Mouse (Mus musculus) forebrain, embryonic 16.5 days (tissue): Measurements from ENCODE around the gene Samm50. TPM values are rescaled to one million over a fixed set of nuclear protein-coding genes. Genes with fewer than 3 reads are reported as not detected.

Source experiments
- ATAC-seq: fragments of 200-750 bp; cut with Nextera tagmentation; 2 replicates; pipeline ENCODE4 v1.8.0; 2017; ENCODE audit warnings: mild to moderate bottlenecking, moderate library complexity
- H3K27ac ChIP-seq: fragments of 300-500 bp; sonication (generic); 2 replicates; pipeline ENCODE4 v1.5.1; 2014; ENCODE audit warnings: low read length, control low read depth
- H3K27me3 ChIP-seq: fragments of 300-500 bp; sonication (generic); replicated peaks from 2 replicates; pipeline ENCODE4 v1.6.1; 2014; ENCODE audit warnings: low read length; ENCODE audit not compliant: control insufficient read depth, insufficient read depth
- H3K36me3 ChIP-seq: fragments of 300-500 bp; sonication (generic); 2 replicates; pipeline ENCODE4 v1.6.1; 2014; ENCODE audit not compliant: control insufficient read depth, insufficient read depth
- H3K4me1 ChIP-seq: fragments of 300-500 bp; sonication (generic); replicated peaks from 2 replicates; pipeline ENCODE4 v1.6.1; 2014; ENCODE audit warnings: low read length; ENCODE audit not compliant: control insufficient read depth, insufficient read depth
- H3K4me2 ChIP-seq: fragments of 300-500 bp; sonication (generic); 2 replicates; pipeline ENCODE4 v1.6.1; 2014; ENCODE audit warnings: mild to moderate bottlenecking, low read length, control low read depth
- H3K4me3 ChIP-seq: fragments of 300-500 bp; sonication (generic); replicated peaks from 2 replicates; pipeline ENCODE4 v1.5.1; 2014; ENCODE audit warnings: mild to moderate bottlenecking, low read length, control low read depth
- H3K9ac ChIP-seq: fragments of 300-500 bp; sonication (generic); replicated peaks from 2 replicates; pipeline ENCODE4 v1.6.1; 2014; ENCODE audit warnings: low read depth, low read length, control low read depth
- H3K9me3 ChIP-seq: fragments of 300-500 bp; sonication (generic); 2 replicates; pipeline ENCODE4 v1.6.1; 2016; ENCODE audit warnings: low read length; ENCODE audit not compliant: control insufficient read depth
- WGBS: fragments of 180-500 bp; shearing (Covaris S2); extraction: QIAGEN DNeasy Blood & Tissue Kit; methylation state at CpG from one replicate; pipeline ENCODE4 v1.1.7; 2014; 5-methylcytosine and 5-hydroxymethylcytosine counted together
- polyA plus RNA-seq: library from polyadenylated mRNA; unstranded; fragments of >200 nt; fragmentation: Nextera tagmentation; extraction: Ambion mirVana; gene quantifications from 2 replicates; pipeline ENCODE4 v1.2.1, GENCODE M21; 2015

Gene Samm50
- polyA plus RNA-seq, 1 experiment from 2014 or later, result 91.8 TPM

DNA sequence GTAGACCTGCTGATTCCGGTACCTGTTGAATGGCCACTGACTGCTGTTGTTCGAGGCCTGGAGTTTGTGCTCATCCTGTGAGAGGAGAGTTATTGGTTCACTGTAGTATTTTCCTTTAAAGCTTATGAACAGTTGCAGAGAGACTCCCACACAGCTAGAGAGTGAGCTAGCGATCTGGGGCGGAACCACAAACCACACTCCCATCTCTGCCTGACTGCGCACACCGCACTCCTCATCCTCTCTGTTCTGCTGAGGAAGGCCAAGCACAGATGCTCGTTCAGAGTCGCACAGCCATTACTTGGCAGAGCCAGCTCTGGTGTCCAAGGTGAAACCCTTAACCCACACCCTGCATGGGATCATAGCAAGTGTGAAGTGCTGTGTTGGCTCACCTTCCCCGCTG, 13.3 kb upstream of the Samm50 start:
- no peak overlapping the region for H3K27ac ChIP-seq
- H3K4me1 ChIP-seq, result no peaks in the 10 kb centered on the region
- no peaks in the 10 kb centered on the region for H3K9me3 ChIP-seq
- 90% methylated on average over 9 of the region's 9 CpGs for WGBS
- no peaks in the 10 kb centered on the region for H3K36me3 ChIP-seq
- ATAC-seq, result no peak
- H3K27me3 ChIP-seq, result no peaks in the 10 kb centered on the region
- H3K4me3 ChIP-seq, result no peak overlapping the region
- no peak overlapping the region for H3K4me2 ChIP-seq
- H3K9ac ChIP-seq, result no peak overlapping the region

DNA sequence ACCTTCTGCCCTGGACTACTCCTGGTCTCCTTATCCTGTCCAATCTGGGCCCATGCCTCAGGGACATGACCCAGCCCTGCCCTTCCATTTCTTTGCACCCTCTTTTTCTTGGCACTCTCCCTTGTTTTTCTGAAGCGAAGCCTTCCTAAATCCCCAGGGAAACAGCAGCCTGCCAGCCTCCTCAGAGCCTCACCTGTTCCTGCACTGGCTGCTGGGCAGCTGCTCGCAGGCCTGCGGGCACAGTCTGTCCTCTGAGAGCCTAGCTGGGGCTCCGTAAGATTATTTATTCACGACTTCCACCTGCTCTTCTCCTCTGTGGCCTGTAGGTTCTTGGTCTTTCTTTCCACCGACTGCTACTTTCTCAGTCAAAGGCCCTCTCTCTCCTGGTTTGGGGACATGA, 10.0 kb upstream of the Samm50 start:
- Histone ChIP-seq H3K27ac (no peak overlapping the region), H3K27me3 (no peaks in the 10 kb centered on the region), H3K9ac (no peak overlapping the region), H3K4me2 (no peak overlapping the region), H3K4me1 (no peaks in the 10 kb centered on the region), H3K36me3 (no peaks in the 10 kb centered on the region), H3K4me3 (no peak overlapping the region), H3K9me3 (no peaks in the 10 kb centered on the region)
- no peak for ATAC-seq
- WGBS, result 67% methylated on average over 6 of the region's 6 CpGs

DNA sequence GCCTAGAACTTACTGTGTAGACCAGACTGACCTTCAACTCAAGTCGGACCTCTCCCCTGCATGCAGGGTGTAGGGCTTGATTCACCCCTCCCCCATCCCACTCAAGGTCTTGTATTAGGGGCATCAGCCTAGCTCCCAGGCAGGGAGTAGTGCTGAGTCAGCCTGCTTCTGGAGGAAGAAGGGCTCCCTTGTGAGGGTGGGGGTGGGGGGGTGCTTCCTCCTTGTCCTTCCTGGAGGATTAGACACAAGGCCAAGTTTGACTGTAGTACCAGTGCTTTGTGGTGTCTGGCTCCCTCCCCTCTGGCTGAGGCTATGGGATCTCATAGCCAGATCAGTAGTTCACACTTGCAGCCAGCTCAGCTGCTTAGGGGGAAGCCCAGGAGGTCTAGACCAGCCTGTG, 8.1 kb upstream of the Samm50 start:
- Histone ChIP-seq H3K4me3 (no peak overlapping the region), H3K36me3 (no peaks in the 10 kb centered on the region), H3K9ac (no peak overlapping the region), H3K27me3 (no peaks in the 10 kb centered on the region), H3K4me2 (no peak overlapping the region), H3K27ac (no peak overlapping the region), H3K4me1 (no peaks in the 10 kb centered on the region), H3K9me3 (no peaks in the 10 kb centered on the region)
- ATAC-seq, result no peak
- 67% methylated on average over 1 of the region's 1 CpGs for WGBS

DNA sequence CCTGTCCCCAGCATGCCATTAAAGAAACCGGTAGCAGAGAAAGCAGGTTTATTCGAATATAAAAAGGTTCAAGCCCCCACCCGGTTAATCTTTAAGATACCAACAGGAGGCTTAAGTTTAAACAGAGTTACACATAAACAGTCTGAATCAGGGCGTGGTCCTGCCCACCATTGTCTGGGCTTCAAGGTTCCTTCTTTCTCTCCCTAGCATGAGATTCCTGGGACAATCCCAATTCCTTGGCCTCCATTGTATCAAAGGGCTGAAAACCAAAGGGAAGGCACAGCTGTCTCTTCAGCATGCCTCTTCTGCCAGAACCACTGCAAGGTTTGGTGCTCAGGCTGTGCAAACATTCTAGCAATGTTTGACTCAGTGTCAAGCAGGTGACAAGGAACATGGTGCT, 5.8 kb upstream of the Samm50 start:
- Histone ChIP-seq H3K36me3 (no peaks in the 10 kb centered on the region), H3K27me3 (no peaks in the 10 kb centered on the region), H3K4me3 (no peak overlapping the region), H3K9me3 (no peaks in the 10 kb centered on the region), H3K4me2 (no peak overlapping the region), H3K4me1 (no peaks in the 10 kb centered on the region; the same call in 1 of the 2 replicates), H3K9ac (no peak overlapping the region), H3K27ac (no peak overlapping the region)
- ATAC-seq, result no peak
- WGBS, result 56% methylated on average over 4 of the region's 4 CpGs

DNA sequence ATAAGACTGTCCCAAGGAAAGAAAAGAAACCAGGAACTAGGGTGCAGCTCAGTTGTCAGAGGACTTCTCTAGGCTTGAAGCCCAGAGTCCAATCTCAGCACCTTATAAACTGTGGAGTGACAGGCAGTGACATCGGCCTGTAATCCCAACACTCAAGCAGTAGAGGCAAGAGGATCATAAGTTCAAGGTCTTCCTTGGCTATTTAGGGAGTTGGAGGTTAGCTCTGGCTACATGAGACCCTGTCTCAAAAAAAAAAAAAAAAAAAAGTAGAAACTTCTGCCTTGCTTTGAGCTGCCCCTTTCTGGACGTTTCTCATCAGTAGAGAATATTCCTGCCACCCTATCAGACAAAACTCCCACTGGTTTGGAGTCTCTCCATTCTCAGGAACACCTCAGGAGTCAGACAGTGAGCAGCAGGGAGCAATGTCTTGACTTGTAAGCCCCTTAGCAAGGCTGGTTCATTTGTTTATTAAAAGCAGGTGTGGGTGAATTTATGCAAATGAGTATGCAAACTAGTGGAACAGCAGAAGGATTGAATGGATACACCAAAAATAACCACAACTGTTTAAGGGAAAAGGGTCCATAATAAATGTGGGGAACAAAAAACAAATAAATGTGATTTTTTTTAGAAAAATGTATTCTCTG, 3.0 kb upstream of the Samm50 start:
- Histone ChIP-seq H3K27me3 (no peaks in the 10 kb centered on the region), H3K36me3 (no peaks in the 10 kb centered on the region), H3K9ac (no peak overlapping the region), H3K4me1 (peaks cover 13% of the 10 kb centered on the region), H3K4me3 (no peak overlapping the region), H3K9me3 (no peaks in the 10 kb centered on the region), H3K27ac (no peak overlapping the region), H3K4me2 (no peak overlapping the region)
- ATAC-seq, result no peak
- 50% methylated on average over 2 of the region's 2 CpGs for WGBS

DNA sequence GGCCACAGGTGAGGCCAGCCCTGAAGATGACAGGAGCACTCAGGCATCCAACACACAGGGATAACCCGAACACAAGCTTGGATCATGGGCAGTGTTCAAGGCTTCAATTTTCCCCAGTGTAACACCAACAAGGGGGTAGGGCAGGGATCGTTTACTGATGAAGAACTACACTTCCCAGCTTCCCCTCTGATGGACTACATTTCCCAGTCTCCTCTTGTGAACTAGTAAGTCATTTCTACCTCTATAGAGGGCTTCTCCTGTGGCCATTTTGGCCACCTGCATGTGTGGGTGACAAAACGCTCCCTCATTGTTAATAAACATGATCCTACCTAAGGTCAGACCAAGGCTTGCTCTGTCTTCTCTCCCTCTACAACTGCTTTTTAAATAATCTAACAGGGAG, 2.2 kb upstream of the Samm50 start:
- no peak overlapping the region for H3K9ac ChIP-seq
- no peak overlapping the region for H3K4me2 ChIP-seq
- H3K9me3 ChIP-seq, result no peaks in the 10 kb centered on the region
- H3K4me3 ChIP-seq, result no peak overlapping the region
- 51% methylated on average over 3 of the region's 3 CpGs for WGBS
- H3K36me3 ChIP-seq, result no peaks in the 10 kb centered on the region
- peaks cover 13% of the 10 kb centered on the region for H3K4me1 ChIP-seq
- ATAC-seq, result no peak
- H3K27ac ChIP-seq, result no peak overlapping the region
- H3K27me3 ChIP-seq, result no peaks in the 10 kb centered on the region

DNA sequence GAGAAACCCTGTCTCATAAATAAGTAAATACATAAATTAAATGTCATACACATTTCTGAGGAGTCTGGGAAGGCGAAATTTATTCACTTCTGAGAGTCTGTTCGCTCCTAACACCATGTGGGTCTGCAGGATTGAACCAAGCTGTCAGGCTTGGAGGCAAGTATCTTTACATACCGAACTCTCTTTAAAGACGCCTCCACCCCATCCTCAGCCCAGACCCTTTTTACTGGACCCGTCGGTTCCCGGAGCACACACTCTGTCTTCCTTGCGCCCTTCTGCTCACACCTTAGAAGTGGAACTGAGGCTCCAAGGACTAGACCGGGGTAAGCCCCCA, 350 bp upstream of the Samm50 start:
- Histone ChIP-seq H3K27me3 (no peaks in the 10 kb centered on the region), H3K4me2 (peak overlapping the region; percentile 70), H3K27ac (peak overlapping the region; percentile 87), H3K4me3 (peak overlapping the region; percentile 85), H3K4me1 (peaks cover 13% of the 10 kb centered on the region), H3K9ac (peak overlapping the region; percentile 78), H3K36me3 (peaks cover 4% of the 10 kb centered on the region), H3K9me3 (no peaks in the 10 kb centered on the region)
- peak; percentile 56; the same call in 1 of the 2 replicates for ATAC-seq
- 1% methylated on average over 9 of the region's 9 CpGs for WGBS

DNA sequence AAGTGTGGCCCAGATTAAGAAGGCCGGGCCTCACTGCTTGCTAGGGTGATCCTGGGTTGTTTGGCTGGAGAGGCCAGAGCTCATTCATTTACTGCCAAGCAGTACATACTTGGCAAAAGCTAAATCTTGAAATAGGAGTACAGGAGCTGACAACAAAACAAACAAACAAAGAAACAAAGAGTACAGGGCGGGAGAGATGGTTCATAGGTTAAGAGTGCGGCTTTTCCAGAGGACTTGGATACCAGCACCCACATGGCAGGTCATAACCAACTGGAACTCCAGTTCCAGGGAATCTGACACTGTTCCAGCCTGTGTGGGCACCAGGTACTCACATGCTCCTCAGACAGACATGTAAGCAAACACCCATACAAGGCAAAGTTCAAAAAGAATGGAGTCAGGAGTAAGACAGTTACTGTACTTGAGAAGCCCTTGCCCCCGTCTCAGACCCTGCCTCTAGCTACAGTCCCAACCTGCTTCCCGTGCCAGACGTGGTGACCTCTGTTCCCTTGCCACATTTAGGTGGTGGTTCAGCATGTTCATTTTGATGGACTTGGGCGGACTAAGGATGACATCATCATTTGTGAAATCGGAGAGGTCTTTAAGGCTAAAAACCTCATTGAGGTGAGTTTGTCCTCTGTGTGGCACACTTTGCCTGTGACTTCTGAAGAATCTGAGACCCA, 4.6 kb downstream of the Samm50 start:
- ATAC-seq, result no peak
- Histone ChIP-seq H3K4me2 (no peak overlapping the region), H3K4me1 (peaks cover 9% of the 10 kb centered on the region), H3K27me3 (no peaks in the 10 kb centered on the region), H3K27ac (no peak overlapping the region), H3K36me3 (peaks cover 33% of the 10 kb centered on the region), H3K4me3 (no peak overlapping the region), H3K9me3 (no peaks in the 10 kb centered on the region), H3K9ac (no peak overlapping the region)
- WGBS, result 87% methylated on average over 8 of the region's 8 CpGs

DNA sequence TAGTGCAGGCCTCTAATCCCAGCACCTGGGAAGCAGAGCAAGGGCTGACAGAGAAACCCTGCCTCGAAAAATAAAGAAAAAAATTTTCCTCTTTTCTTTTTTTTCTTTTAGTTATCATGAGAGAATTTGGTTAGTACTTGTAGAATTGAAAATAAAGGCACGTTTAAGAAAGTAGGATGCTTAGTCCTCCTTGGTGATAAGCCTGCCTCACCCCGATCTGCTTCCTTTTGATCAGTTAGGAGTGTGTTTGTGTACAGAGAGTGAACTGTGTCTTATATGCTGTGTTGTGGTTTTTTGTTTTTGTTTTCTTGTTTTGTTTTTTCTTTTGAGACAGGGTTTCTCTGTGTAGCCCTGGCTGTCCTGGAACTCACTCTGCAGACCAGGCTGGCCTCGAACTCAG, 15.3 kb downstream of the Samm50 start:
- H3K27ac ChIP-seq, result no peak overlapping the region
- no peak overlapping the region for H3K4me3 ChIP-seq
- H3K36me3 ChIP-seq, result peaks cover 27% of the 10 kb centered on the region
- ATAC-seq, result no peak
- peaks cover 1% of the 10 kb centered on the region for H3K4me1 ChIP-seq
- no peaks in the 10 kb centered on the region for H3K9me3 ChIP-seq
- WGBS, result 95% methylated on average over 4 of the region's 4 CpGs
- H3K9ac ChIP-seq, result no peak overlapping the region
- H3K4me2 ChIP-seq, result no peak overlapping the region
- H3K27me3 ChIP-seq, result no peaks in the 10 kb centered on the region
